ENCODE assay signal across 19 mouse cellular contexts in the genomic region with DNA sequence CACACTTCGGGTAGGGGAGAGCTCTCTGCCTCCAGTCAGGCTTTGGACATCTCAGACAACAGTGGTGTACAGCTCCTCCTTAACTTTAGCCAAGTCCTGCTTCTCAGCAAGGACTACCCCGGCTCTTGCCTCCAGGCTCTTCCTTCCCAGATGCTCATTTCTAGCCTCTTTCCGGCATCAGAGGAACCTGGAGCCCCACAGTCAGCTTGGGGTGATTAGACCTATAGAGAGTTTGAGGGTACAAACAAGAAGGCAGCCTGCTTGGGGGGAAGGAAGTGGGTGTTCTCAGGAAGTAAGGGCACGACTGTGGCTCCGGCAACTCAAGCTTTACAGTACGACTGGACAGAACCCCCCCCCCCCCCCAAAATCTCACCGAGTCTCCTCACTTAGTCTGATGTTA. TPM values are rescaled to one million over a fixed set of nuclear protein-coding genes. Genes with fewer than 3 reads are reported as not detected.
DNase-seq lines count a peak whose midpoint lies in the region; ATAC-seq and TF ChIP-seq lines count a peak whose summit lies in the region.
"Had no signal": no experiment of that assay in that cellular context is flagged by ENCODE, and none has a peak within 500 bp of the region (broad histone marks: within the 10 kb centered on the region; RNA-seq: fewer than 3 reads in every experiment).

No protein-coding gene starts in this region.

- no peak overlapping the region for H3K4me2 ChIP-seq in kidney, postnatal 0 days (ENCODE audit: low read length)
- H3K4me2 ChIP-seq: heart, embryonic 15.5 days; limb, embryonic 12.5 days; neural tube, embryonic 15.5 days had no signal

- WGBS in kidney, postnatal 0 days: 75% methylated on average over 7 of the region's 7 CpGs
- WGBS in thymus, adult 2 months: 14% methylated on average over 7 of the region's 7 CpGs

- no peaks in the 10 kb centered on the region for H3K9me3 ChIP-seq in kidney, postnatal 0 days (replicated peaks; ENCODE audit: low read length)
- H3K9me3 ChIP-seq in E14TG2a.4 (ENCODE audit: low read length): no peaks in the 10 kb centered on the region
- H3K9me3 ChIP-seq: heart, embryonic 15.5 days; hindbrain, embryonic 10.5 days; limb, embryonic 12.5 days; neural tube, embryonic 15.5 days had no signal

- DNase-seq in kidney, postnatal 0 days (ENCODE audit: low spot score): no peak
- no peak for DNase-seq in kidney, adult 8-10 months
- peak; percentile 23 for DNase-seq in A20 (ENCODE audit: low read depth, low spot score)
- no peak for DNase-seq in right cerebral cortex, adult 2 months (ENCODE audit: low spot score in 2 of 2)
- no peak for DNase-seq in layer of hippocampus, adult 2 months (ENCODE audit: low spot score in 2 of 2)
- DNase-seq in thymus, adult 2 months: no peak
- DNase-seq: adrenal gland, postnatal 14 days; cerebellum, adult 9-11 months; layer of hippocampus, adult 9-11 months had no signal

- H3K4me1 ChIP-seq in kidney, postnatal 0 days (replicated peaks; ENCODE audit: insufficient read depth, low read length): no peaks in the 10 kb centered on the region
- H3K4me1 ChIP-seq in E14TG2a.4 (replicated peaks; ENCODE audit: low read depth, low read length): peaks cover 68% of the 10 kb centered on the region
- peaks cover 3% of the 10 kb centered on the region; the same call in 1 of the 2 replicates for H3K4me1 ChIP-seq in thymus, adult 2 months (replicated peaks; ENCODE audit: control insufficient read depth, insufficient read depth, low read length)
- H3K4me1 ChIP-seq: heart, embryonic 15.5 days; limb, embryonic 12.5 days; neural tube, embryonic 15.5 days had no signal

- ATAC-seq in kidney, postnatal 0 days (replicated peaks; ENCODE audit: low FRiP score, low read depth): no peak
- ATAC-seq in hematopoietic stem cell, adult 5-6 weeks (replicated peaks in 1 of 2; ENCODE audit: insufficient read depth in 1 of 2, low FRiP score in 2 of 2, low TSS enrichment in 1 of 2, low read depth in 1 of 2, poor library complexity in 2 of 2, severe bottlenecking in 2 of 2): peak; percentile 56 to 65; a peak in 3 of 4 replicates
- ATAC-seq: lung, postnatal 0 days had no signal

- H3K4me3 ChIP-seq in kidney, postnatal 0 days (replicated peaks; ENCODE audit: low read depth, low read length): no peak overlapping the region
- H3K4me3 ChIP-seq in E14TG2a.4 (replicated peaks; ENCODE audit: low read length): peak overlapping the region; percentile 83
- no peak overlapping the region for H3K4me3 ChIP-seq in layer of hippocampus, adult 2 months
- H3K4me3 ChIP-seq in thymus, adult 2 months (ENCODE audit: control insufficient read depth, insufficient read depth, low read length): no peak overlapping the region
- H3K4me3 ChIP-seq: heart, adult 2 months; heart, embryonic 15.5 days; hindbrain, embryonic 10.5 days; limb, embryonic 12.5 days; neural tube, embryonic 15.5 days had no signal

- TF ChIP-seq CTCF in kidney, postnatal 0 days (IDR thresholded peaks at IDR 0.05; ENCODE audit: low read depth): no peak
- no peak for TF ChIP-seq CTCF in E14TG2a.4 (conservative IDR thresholded peaks at IDR 0.05; ENCODE audit: low read length)
- TF ChIP-seq CTCF in layer of hippocampus, adult 2 months (conservative IDR thresholded peaks at IDR 0.05): no peak
- no peak for TF ChIP-seq CTCF in thymus, adult 2 months (IDR thresholded peaks at IDR 0.05; ENCODE audit: borderline replicate concordance, control insufficient read depth, extremely low read depth, insufficient read depth, low read length, poor library complexity)

- H3K9ac ChIP-seq in kidney, postnatal 0 days (ENCODE audit: low read depth, low read length): no peak overlapping the region
- H3K9ac ChIP-seq: heart, embryonic 15.5 days; limb, embryonic 12.5 days; liver, embryonic 14.5 days; neural tube, embryonic 15.5 days had no signal

- H3K36me3 ChIP-seq in kidney, postnatal 0 days (ENCODE audit: insufficient read depth, low read length): no peaks in the 10 kb centered on the region
- peaks cover 40% of the 10 kb centered on the region for H3K36me3 ChIP-seq in E14TG2a.4 (ENCODE audit: insufficient read depth, low read length)
- no peaks in the 10 kb centered on the region for H3K36me3 ChIP-seq in thymus, adult 2 months (ENCODE audit: control insufficient read depth, insufficient read depth, low read length)
- H3K36me3 ChIP-seq: heart, embryonic 15.5 days; hindbrain, embryonic 10.5 days; limb, embryonic 12.5 days; neural tube, embryonic 15.5 days had no signal

- no peak for TF ChIP-seq POLR2A in thymus, adult 2 months (IDR thresholded peaks at IDR 0.05; ENCODE audit: control insufficient read depth, extremely low read depth, insufficient read depth, low read length, poor library complexity)

- peak overlapping the region; percentile 57; the same call in 1 of the 2 replicates for H3K27ac ChIP-seq in kidney, postnatal 0 days
- H3K27ac ChIP-seq in layer of hippocampus, adult 2 months: no peak overlapping the region
- no peak overlapping the region for H3K27ac ChIP-seq in thymus, adult 2 months (ENCODE audit: control insufficient read depth, insufficient read depth, low read length)
- H3K27ac ChIP-seq: heart, adult 2 months; heart, embryonic 15.5 days; hindbrain, embryonic 10.5 days; limb, embryonic 12.5 days; liver, embryonic 14.5 days; neural tube, embryonic 15.5 days had no signal

- no peaks in the 10 kb centered on the region for H3K27me3 ChIP-seq in kidney, postnatal 0 days (ENCODE audit: insufficient read depth, low read length)
- H3K27me3 ChIP-seq in E14TG2a.4 (ENCODE audit: insufficient read depth, low read length): no peaks in the 10 kb centered on the region
- no peaks in the 10 kb centered on the region for H3K27me3 ChIP-seq in thymus, adult 2 months (ENCODE audit: control insufficient read depth, insufficient read depth, low read length)
- H3K27me3 ChIP-seq: heart, embryonic 15.5 days; limb, embryonic 12.5 days; neural tube, embryonic 15.5 days had no signal

RNA-seq across cellular contexts. Expression of a gene that starts 15.0 kb away (rescaled TPM):
- polyA plus RNA-seq in kidney, postnatal 0 days (2015; fragmentation: Nextera tagmentation; extraction: Ambion mirVana): 16.1 TPM in 2 replicates
- 0.45 and 0.63 TPM in 2 replicates for total RNA-seq in hematopoietic stem cell, adult 5-6 weeks (2017)
- under 1 TPM; 0.18 to 0.25 TPM for total RNA-seq in layer of hippocampus, adult 2 months (2021)
- 6.5 and 7.1 TPM in 2 replicates for polyA plus RNA-seq in thymus, adult 2 months (2012; rRNA removed)
- total RNA-seq: adrenal gland, postnatal 14 days; heart, adult 2 months had no signal
- polyA plus RNA-seq: C2C12 had no signal

RNA-seq across cellular contexts. Expression of a gene that starts 42.9 kb away (rescaled TPM):
- polyA plus RNA-seq in kidney, postnatal 0 days (2015; fragmentation: Nextera tagmentation; extraction: Ambion mirVana): 1.1 and 1.4 TPM in 2 replicates
- total RNA-seq in hematopoietic stem cell, adult 5-6 weeks (2017): 14.1 and 18.0 TPM in 2 replicates
- total RNA-seq in layer of hippocampus, adult 2 months (2021): 1 to 10 TPM; 1.0 to 2.1 TPM
- 10.7 and 15.3 TPM in 2 replicates for polyA plus RNA-seq in thymus, adult 2 months (2012; rRNA removed)
- polyA plus RNA-seq: C2C12 had no signal
